Mouse (Mus musculus): ENCODE measurements at regions not wholly inside any gene's neighbourhood (a gene's known extent, or its start where the extent isn't known, plus 50 kb on each side); places are given as distances from the start of the nearest gene placed in this dataset.

GRCm38 (mm10) chr12:14079892-14080291, 72.0 kb downstream of the Fam84a start:
- TF ChIP-seq CTCF (IDR thresholded peaks at IDR 0.05; ENCODE audit: control insufficient read depth, insufficient read depth, insufficient read length) (no peak), CEBPB (IDR thresholded peaks at IDR 0.05; ENCODE audit: low read depth) (no peak), USF1 (IDR thresholded peaks at IDR 0.05; ENCODE audit: low read depth) (no peak), MYOD1 (IDR thresholded peaks at IDR 0.05; ENCODE audit: control insufficient read depth, insufficient read length, low read depth) (no peak)

Data from C2C12 (cell line).